Mouse (Mus musculus) hindbrain, embryonic 16.5 days (tissue): Measurements from ENCODE around the gene Ptbp1. TPM values are rescaled to one million over a fixed set of nuclear protein-coding genes. Genes with fewer than 3 reads are reported as not detected.

Experiments
- ATAC-seq: fragments of 200-750 bp; cut with Nextera tagmentation; 2 replicates; pipeline ENCODE4 v1.8.0; 2017; ENCODE audit warnings: moderate TSS enrichment, moderate library complexity
- H3K27ac ChIP-seq: fragments of 300-500 bp; sonication (generic); 2 replicates; pipeline ENCODE4 v1.5.1; 2014; ENCODE audit warnings: low read depth, mild to moderate bottlenecking, control low read depth, low read length, moderate library complexity
- H3K27me3 ChIP-seq: fragments of 300-500 bp; sonication (generic); replicated peaks from 2 replicates; pipeline ENCODE4 v1.6.1; 2014; ENCODE audit warnings: low read length; ENCODE audit not compliant: control insufficient read depth, insufficient read depth
- H3K36me3 ChIP-seq: fragments of 300-500 bp; sonication (generic); 2 replicates; pipeline ENCODE4 v1.6.1; 2014; ENCODE audit warnings: mild to moderate bottlenecking, low read length, moderate library complexity, mixed read lengths; ENCODE audit not compliant: control insufficient read depth, insufficient read depth
- H3K4me1 ChIP-seq: fragments of 300-500 bp; sonication (generic); 2 replicates; pipeline ENCODE4 v1.6.1; 2014; ENCODE audit warnings: low read depth, low read length; ENCODE audit not compliant: control insufficient read depth, insufficient read depth
- H3K4me2 ChIP-seq: fragments of 300-500 bp; sonication (generic); 2 replicates; pipeline ENCODE4 v1.6.1; 2014; ENCODE audit warnings: mild to moderate bottlenecking, low read length, control low read depth, moderate library complexity
- H3K4me3 ChIP-seq: fragments of 300-500 bp; sonication (generic); 2 replicates; pipeline ENCODE4 v1.5.1; 2014; ENCODE audit warnings: mild to moderate bottlenecking, low read length, control low read depth, moderate library complexity
- H3K9ac ChIP-seq: fragments of 300-500 bp; sonication (generic); 2 replicates; pipeline ENCODE4 v1.6.1; 2014; ENCODE audit warnings: low read depth, mild to moderate bottlenecking, control low read depth, low read length, moderate library complexity
- H3K9me3 ChIP-seq: fragments of 300-500 bp; sonication (generic); 2 replicates; pipeline ENCODE4 v1.6.1; 2014; ENCODE audit warnings: mild to moderate bottlenecking, low read length, moderate library complexity; ENCODE audit not compliant: control insufficient read depth
- WGBS: fragments of 180-500 bp; shearing (Covaris S2); extraction: QIAGEN DNeasy Blood & Tissue Kit; methylation state at CpG from one replicate; pipeline ENCODE4 v1.1.7; 2014; 5-methylcytosine and 5-hydroxymethylcytosine counted together
- polyA plus RNA-seq: library from polyadenylated mRNA; unstranded; fragments of >200 nt; fragmentation: Nextera tagmentation; extraction: Ambion mirVana; gene quantifications from 2 replicates; pipeline ENCODE4 v1.2.1, GENCODE M21; 2015

Ptbp1 gene
- polyA plus RNA-seq, 1 experiment from 2014 or later, result 61.2 TPM

DNA sequence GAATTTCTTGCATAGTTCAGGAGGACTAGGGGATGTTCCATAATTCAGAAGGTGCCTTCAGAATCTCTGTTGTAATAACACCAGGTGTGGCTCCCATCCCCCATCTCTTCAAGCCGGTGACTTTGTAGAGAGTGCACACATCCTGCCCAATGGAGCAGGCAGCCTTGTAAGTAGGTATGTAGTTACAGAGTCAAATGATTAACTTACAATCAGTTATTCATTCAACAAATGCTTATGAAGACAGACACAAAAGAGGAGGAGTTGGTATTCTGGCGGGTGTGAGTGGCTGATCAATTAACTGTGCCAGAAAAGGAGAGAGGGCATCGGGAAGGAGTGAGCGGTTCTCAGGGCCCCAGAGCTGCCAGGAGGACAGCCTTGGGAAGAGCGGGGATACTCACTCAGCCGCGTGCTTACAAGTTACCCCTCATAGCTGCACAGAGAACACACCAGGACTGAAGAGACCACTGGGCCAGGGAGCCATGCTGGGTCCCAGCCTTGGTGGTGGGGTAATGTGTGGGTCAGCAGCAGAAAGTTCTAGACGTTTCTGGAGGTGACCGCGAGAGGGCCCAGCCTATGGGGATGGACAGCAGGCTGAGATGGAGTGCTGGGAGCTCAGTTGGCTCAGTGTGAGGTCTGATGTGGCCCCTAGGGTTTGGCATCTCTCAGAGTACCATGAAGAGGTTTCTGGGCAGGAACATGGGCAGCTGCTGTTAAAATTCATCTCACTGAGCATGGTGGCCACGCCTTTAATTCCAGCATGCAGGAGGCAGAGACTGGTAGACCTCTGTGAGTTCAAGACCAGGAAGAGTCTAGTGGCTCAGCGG, 38.3 kb upstream of the Ptbp1 start:
- no peaks in the 10 kb centered on the region for H3K9me3 ChIP-seq
- H3K4me1 ChIP-seq, result no peaks in the 10 kb centered on the region
- no peak overlapping the region for H3K9ac ChIP-seq
- H3K4me3 ChIP-seq, result no peak overlapping the region
- no peak overlapping the region for H3K4me2 ChIP-seq
- 83% methylated on average over 12 of the region's 12 CpGs for WGBS
- H3K27ac ChIP-seq, result no peak overlapping the region
- peaks cover 46% of the 10 kb centered on the region for H3K36me3 ChIP-seq
- H3K27me3 ChIP-seq, result no peaks in the 10 kb centered on the region
- no peak for ATAC-seq

DNA sequence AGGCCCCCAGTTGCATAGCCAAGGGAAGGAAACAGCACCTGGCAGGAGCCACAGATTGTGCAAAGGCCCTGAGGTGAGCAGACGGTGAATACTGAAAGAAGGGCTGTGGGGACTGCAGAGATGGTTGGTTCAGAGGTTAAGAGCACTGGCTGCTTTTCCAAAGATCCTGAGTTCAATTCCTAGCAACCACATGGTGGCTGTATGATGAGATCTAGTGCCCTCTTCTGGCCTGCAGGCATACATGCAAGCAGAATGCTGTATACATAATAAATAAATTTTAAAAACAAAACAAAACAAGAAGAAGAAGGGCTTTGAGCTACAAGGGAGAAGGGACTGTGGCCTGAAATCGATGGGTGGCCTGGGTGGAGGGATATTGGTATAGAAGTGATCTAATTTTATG, 37.1 kb upstream of the Ptbp1 start:
- Histone ChIP-seq H3K27ac (no peak overlapping the region), H3K9ac (no peak overlapping the region), H3K4me1 (no peaks in the 10 kb centered on the region), H3K4me2 (no peak overlapping the region), H3K36me3 (peaks cover 40% of the 10 kb centered on the region), H3K9me3 (no peaks in the 10 kb centered on the region), H3K4me3 (no peak overlapping the region), H3K27me3 (no peaks in the 10 kb centered on the region)
- ATAC-seq, result no peak
- WGBS, result 86% methylated on average over 2 of the region's 2 CpGs

DNA sequence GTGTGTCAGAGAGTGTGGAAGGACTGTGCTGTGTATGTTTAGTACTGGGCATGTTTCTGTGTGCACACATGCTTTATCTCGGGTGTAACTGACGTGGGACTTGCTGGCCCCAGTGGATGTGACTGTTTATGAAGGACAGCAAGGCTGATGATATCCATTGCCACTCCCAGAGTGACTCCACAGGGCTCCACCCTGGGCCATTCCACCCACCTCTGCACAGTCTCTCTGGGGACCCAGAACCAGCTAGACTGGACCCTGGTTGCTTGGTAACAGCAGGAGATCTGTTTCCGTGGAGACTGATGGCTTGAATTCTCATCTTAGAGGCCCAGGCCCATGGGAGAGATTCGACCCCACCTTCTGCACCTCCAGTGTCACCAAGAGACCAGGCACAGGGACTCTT, 36.0 kb upstream of the Ptbp1 start:
- Histone ChIP-seq H3K4me1 (no peaks in the 10 kb centered on the region), H3K36me3 (peaks cover 35% of the 10 kb centered on the region), H3K27ac (no peak overlapping the region), H3K27me3 (no peaks in the 10 kb centered on the region), H3K9me3 (no peaks in the 10 kb centered on the region), H3K4me2 (no peak overlapping the region), H3K9ac (no peak overlapping the region), H3K4me3 (no peak overlapping the region)
- no peak for ATAC-seq
- 67% methylated on average over 4 of the region's 4 CpGs for WGBS

DNA sequence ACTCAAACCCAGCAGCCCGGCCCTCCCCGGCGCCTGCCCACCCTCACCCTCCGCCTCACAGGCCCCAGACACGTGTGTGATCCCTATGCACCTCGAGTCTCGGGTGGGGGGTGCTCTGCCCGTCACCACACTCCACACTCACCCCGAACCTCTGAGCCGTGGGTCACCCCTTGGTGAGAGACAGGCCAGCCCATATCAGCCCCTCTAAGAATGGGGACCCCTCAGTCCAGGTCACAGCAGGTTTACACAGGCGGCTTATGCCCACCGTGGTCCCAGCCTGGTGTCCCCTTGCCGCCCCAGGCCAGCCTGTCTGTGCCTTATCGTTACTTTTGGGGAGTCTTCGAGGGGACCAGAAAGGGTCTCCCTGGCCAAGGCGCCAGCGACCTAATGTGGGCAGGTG, 34.6 kb upstream of the Ptbp1 start:
- WGBS, result 89% methylated on average over 17 of the region's 17 CpGs
- Histone ChIP-seq H3K27me3 (no peaks in the 10 kb centered on the region), H3K9ac (no peak overlapping the region), H3K4me3 (no peak overlapping the region), H3K36me3 (peaks cover 35% of the 10 kb centered on the region), H3K9me3 (no peaks in the 10 kb centered on the region), H3K27ac (no peak overlapping the region), H3K4me1 (no peaks in the 10 kb centered on the region), H3K4me2 (no peak overlapping the region)
- ATAC-seq, result no peak

DNA sequence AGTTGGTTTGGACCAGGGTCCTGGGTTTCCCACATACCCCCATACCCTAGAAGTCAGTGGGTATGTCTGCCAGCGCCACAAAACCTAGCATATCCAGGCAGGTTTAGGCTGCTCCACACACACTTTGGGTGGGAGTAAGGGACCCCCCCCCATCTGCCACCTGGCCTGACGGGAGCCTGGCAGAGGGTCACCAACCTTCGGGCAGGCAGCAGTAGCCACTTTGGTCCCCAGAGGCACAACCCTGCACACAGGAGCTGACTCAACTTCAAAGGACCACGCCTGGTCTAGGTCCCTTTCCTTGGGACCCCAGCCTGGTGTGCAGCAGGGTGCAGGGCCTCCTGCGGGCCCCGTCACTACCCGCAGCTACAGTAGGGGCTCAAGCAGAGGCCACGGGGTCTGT, 34.0 kb upstream of the Ptbp1 start:
- no peak for ATAC-seq
- Histone ChIP-seq H3K4me2 (no peak overlapping the region), H3K27me3 (no peaks in the 10 kb centered on the region), H3K9me3 (no peaks in the 10 kb centered on the region), H3K4me1 (no peaks in the 10 kb centered on the region), H3K9ac (no peak overlapping the region), H3K36me3 (peaks cover 29% of the 10 kb centered on the region), H3K4me3 (no peak overlapping the region), H3K27ac (no peak overlapping the region)
- 84% methylated on average over 8 of the region's 8 CpGs for WGBS

DNA sequence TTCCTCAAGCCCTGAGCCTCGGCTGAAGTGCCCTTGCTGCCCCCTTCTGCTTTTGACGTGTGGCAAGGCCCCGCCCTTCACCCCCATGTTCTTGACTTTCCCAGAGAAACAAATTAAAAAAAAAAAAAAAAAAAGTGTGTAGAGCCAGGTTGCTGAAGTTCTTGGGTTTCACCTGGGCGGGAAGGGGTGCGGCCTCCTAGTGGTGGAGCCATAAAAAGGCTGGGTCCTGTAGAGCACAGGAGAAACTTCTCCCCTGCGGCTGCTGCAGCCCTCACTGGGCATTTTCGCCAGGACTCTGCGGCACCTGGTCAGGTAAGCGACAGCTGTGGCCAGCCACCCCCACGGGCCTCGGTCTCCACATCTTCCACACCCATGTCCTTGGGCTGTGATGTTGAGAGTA, 33.4 kb upstream of the Ptbp1 start, which contains the start of gene Misp:
Gene Misp, plus strand, starts transcription at position 208 of the 400 bp plus-strand sequence.
- Histone ChIP-seq H3K4me1 (no peaks in the 10 kb centered on the region), H3K36me3 (peaks cover 26% of the 10 kb centered on the region)
- no peak for ATAC-seq

DNA sequence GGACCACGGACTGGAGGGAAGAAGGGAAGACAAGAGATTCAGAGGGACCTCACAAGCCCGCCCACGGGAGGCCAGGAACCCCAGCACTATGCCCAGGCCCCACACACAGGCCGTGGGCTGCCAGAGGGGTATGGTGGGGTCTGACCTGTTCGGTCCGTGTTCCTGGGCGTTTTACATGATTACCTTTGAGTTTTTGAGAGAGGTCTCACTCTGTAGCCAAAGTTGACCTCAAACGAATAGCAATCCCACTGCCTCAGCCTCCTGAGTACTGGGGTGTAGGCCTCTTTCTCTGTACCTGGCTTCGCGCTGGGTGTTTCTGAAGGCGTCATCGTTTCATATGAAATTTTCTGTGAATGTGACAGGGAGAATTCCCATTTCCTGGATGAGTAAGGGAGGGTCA, 32.5 kb upstream of the Ptbp1 start:
- H3K36me3 ChIP-seq, result peaks cover 17% of the 10 kb centered on the region
- WGBS, result 91% methylated on average over 12 of the region's 12 CpGs
- no peaks in the 10 kb centered on the region for H3K9me3 ChIP-seq
- H3K4me1 ChIP-seq, result no peaks in the 10 kb centered on the region
- no peak overlapping the region for H3K4me3 ChIP-seq
- H3K4me2 ChIP-seq, result no peak overlapping the region
- ATAC-seq, result no peak
- no peak overlapping the region for H3K9ac ChIP-seq
- no peaks in the 10 kb centered on the region for H3K27me3 ChIP-seq
- no peak overlapping the region for H3K27ac ChIP-seq

More for the DNA sequence above, 33.4 kb upstream of the Ptbp1 start, which contains the start of gene Misp:
- 70% methylated on average over 11 of the region's 11 CpGs for WGBS
- H3K4me3 ChIP-seq, result no peak within 1 kb of the TSS
- no peak within 1 kb of the TSS for H3K4me2 ChIP-seq
- H3K27me3 ChIP-seq, result no peaks in the 10 kb centered on the region
- no peak within 1 kb of the TSS for H3K27ac ChIP-seq
- H3K9me3 ChIP-seq, result no peaks in the 10 kb centered on the region
- no peak within 1 kb of the TSS for H3K9ac ChIP-seq

DNA sequence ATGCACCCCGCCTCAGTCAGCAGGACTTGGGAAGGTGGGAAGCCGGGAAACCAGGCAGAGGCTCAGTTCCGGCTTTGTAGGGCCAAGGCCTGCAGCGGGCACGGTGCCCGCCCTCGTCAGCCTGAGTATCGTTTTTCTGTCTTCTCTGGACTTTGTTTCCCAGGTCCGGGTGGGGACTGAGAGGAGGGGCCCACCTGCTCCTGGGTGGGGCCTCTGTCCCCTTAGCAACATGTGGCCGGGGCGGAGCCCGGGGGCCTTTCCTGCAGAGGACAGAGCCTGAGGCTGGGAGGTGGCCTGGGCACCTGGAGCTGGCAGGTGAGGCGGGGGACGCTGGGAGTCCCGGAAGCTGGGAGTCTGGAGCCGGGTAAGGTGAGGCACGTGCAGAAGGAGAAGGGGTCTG, 31.9 kb upstream of the Ptbp1 start:
- 36% methylated on average over 13 of the region's 17 CpGs for WGBS
- no peak overlapping the region for H3K4me2 ChIP-seq
- ATAC-seq, result peak; percentile 19; the same call in 1 of the 2 replicates
- H3K4me1 ChIP-seq, result no peaks in the 10 kb centered on the region
- H3K36me3 ChIP-seq, result peaks cover 14% of the 10 kb centered on the region
- H3K27ac ChIP-seq, result no peak overlapping the region
- no peaks in the 10 kb centered on the region for H3K9me3 ChIP-seq
- H3K27me3 ChIP-seq, result no peaks in the 10 kb centered on the region
- no peak overlapping the region for H3K4me3 ChIP-seq
- 0 out of 2 replicates have a peak overlapping the region, but pooled peaks have one; percentile 14 for H3K9ac ChIP-seq

DNA sequence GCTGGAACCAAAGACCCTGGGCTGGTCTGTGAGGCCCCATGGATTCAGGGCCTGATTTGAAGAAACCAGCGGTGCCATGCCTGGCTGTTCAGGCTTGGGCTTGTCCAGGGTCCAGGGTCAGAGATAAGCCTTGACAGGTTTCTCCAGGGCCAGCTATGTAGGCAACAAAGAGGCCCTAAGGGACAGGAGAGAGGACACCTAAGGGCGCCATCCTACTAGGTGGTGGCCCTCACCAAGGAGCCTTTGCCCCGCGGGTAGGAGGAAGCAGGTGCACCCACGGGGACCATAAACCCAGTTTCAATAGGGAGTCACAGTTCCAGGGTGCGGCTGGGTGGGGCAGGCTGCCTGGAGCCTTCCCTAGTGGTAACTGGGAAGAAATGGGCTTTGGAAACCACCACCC, 31.2 kb upstream of the Ptbp1 start:
- 79% methylated on average over 6 of the region's 6 CpGs for WGBS
- Histone ChIP-seq H3K27me3 (no peaks in the 10 kb centered on the region), H3K9me3 (no peaks in the 10 kb centered on the region), H3K9ac (no peak overlapping the region), H3K4me3 (no peak overlapping the region), H3K4me2 (no peak overlapping the region), H3K36me3 (peaks cover 14% of the 10 kb centered on the region), H3K4me1 (no peaks in the 10 kb centered on the region), H3K27ac (no peak overlapping the region)
- ATAC-seq, result no peak
